Mouse (Mus musculus) E14TG2a.4 (cell line): ENCODE results near the gene 4933417A18Rik.
"Not testable (repeated sequence)": the region's sequence is repeated elsewhere in the genome, so short reads cannot be mapped to it uniquely, and the experiment has no call there.

Experiments
- H3K27me3 ChIP-seq: 2 replicates; pipeline ENCODE4 v1.6.1; 2014; ENCODE audit warnings: low read length, control low read depth; ENCODE audit not compliant: insufficient read depth
- H3K36me3 ChIP-seq: 2 replicates; pipeline ENCODE4 v1.6.1; 2014; ENCODE audit warnings: low read length, control low read depth; ENCODE audit not compliant: insufficient read depth
- H3K4me1 ChIP-seq: replicated peaks from 2 replicates; pipeline ENCODE4 v1.6.1; 2014; ENCODE audit warnings: low read depth, low read length, control low read depth
- H3K4me3 ChIP-seq: replicated peaks from 2 replicates; pipeline ENCODE4 v1.5.1; 2014; ENCODE audit warnings: mild to moderate bottlenecking, low read length
- H3K9me3 ChIP-seq: 2 replicates; pipeline ENCODE4 v1.6.1; 2014; ENCODE audit warnings: low read length, control low read depth
- CTCF ChIP-seq: conservative IDR thresholded peaks from 2 replicates; pipeline ENCODE4 v1.5.1; 2014; ENCODE audit warnings: low read length
- NANOG ChIP-seq: IDR thresholded peaks from 2 replicates; pipeline ENCODE4 v1.6.1; 2014; ENCODE audit warnings: borderline replicate concordance, low read length, mixed read lengths
- POU5F1 ChIP-seq: IDR thresholded peaks from 2 replicates; pipeline ENCODE4 v1.6.1; 2014; ENCODE audit warnings: low read length, borderline replicate concordance

4933417A18Rik gene

GRCm38 (mm10) chr13:34934931-34935644 is 10.9 kb downstream of the 4933417A18Rik start:
- no peak for TF ChIP-seq CTCF
- no peak for TF ChIP-seq NANOG
- TF ChIP-seq POU5F1, result no peak
- Histone ChIP-seq H3K36me3 (no peaks in the 10 kb centered on the region), H3K4me1 (no peaks in the 10 kb centered on the region), H3K9me3 (no peaks in the 10 kb centered on the region), H3K27me3 (no peaks in the 10 kb centered on the region; the same call in 1 of the 2 replicates), H3K4me3 (no peak overlapping the region)

DNA sequence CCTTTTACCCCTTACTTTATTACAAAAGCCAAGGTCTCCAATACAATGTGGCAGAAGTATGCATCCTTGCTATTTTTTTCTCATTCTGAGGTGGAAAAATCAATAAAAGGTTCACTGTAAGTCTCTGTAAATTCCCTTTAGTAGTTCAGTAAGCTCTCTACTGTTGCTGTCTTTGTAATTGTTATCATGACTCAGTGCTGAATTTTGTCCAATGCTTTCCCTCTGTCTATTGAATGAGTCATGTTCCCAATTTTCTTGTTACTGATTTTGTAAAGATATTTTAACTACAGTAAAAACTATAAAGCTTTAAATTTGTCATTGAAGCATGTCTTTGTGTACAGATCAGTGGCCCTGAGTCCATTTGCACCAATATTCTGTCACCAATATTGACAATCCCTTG is 18.2 kb downstream of the 4933417A18Rik start:
- no peak overlapping the region for H3K4me3 ChIP-seq
- no peaks in the 10 kb centered on the region for H3K9me3 ChIP-seq
- H3K36me3 ChIP-seq, result no peaks in the 10 kb centered on the region
- no peaks in the 10 kb centered on the region for H3K27me3 ChIP-seq
- no peaks in the 10 kb centered on the region for H3K4me1 ChIP-seq
- no peak for TF ChIP-seq POU5F1
- no peak for TF ChIP-seq CTCF
- TF ChIP-seq NANOG, result no peak

GRCm38 (mm10) chr13:34951437-34951836 is 27.2 kb downstream of the 4933417A18Rik start:
- not testable (repeated sequence) for H3K36me3 ChIP-seq, H3K9me3 ChIP-seq, H3K4me1 ChIP-seq, H3K27me3 ChIP-seq, H3K4me3 ChIP-seq

DNA sequence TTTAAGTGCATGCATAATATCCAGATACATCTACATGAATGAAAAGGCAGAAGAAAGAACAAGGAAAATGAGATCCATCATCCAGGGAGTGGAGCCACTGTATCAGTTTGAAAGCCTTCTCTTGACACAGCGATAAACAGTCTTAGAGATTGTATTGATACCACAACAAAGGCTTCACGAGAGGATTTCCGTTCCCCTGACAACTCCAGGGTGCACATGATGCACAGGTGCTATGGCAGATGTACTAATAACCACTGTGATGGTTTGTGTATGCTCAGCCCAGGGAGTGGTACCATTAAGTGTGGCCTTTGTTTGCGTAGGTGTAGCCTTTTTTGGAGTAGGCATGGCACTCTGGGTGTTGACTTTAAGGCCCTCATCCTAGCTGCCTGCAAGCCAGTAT is 32.7 kb downstream of the 4933417A18Rik start:
- Histone ChIP-seq H3K9me3 (no peaks in the 10 kb centered on the region), H3K36me3 (no peaks in the 10 kb centered on the region), H3K4me3 (no peak overlapping the region), H3K27me3 (no peaks in the 10 kb centered on the region), H3K4me1 (peaks cover 39% of the 10 kb centered on the region)
- TF ChIP-seq NANOG (no peak), CTCF (no peak), POU5F1 (no peak)

DNA sequence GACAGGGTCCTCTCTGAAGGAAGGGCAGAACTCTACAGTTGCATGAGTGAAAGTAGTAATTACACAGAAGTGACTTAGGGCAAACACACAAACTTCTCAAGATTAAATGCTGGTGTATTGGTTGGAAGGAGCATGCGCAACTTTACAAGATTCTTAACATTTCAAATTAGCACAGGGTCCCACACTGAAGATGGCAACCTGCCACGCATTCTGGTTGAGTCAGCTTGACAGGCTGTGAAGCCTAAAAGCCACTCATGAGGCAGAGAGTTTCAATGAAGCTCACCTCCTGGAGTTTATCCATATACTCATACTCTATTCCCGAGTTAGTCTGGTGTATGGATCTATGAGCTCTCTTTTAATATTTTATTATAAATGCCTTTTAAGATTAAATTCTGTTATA is 33.9 kb downstream of the 4933417A18Rik start:
- not testable (repeated sequence) for H3K4me3 ChIP-seq, H3K9me3 ChIP-seq, H3K36me3 ChIP-seq, H3K27me3 ChIP-seq
- peaks cover 41% of the 10 kb centered on the region for H3K4me1 ChIP-seq

DNA sequence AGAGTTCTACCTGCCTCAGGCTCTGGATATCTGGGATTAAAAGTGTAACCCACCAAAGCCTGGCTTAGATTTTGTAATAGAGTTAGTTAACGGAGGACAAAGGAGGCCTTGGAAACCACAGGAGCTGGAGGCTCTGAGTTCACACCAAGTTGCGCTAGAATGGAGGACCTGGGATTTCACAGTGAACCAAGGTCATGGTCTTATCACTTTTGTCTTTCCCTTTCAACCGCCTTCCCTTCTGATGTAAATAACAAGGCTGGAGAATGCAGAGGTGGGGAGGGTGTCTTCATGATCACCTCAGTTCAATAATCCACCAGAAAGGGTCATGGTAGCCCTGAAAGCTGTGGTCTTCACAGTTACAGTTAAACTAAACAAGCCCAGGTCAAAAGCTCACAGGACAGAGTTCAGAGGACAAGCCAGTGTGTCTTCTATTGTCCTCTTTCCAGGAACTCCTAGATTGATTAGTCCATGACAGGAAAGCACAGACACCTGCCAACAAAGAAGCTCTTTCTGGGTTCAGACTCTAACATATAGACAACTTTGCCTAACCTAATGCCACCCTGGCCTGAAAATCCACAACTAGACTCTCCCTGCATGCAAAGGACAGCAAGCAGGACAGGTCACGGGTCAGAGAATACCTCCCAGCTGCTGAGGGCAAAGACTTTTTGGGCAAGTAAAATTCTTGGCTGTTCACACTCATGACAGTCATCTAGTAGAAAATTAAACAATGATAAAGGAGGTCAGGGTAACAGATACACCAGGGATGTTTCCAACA is 37.0 kb downstream of the 4933417A18Rik start:
- Histone ChIP-seq H3K9me3 (no peaks in the 10 kb centered on the region), H3K4me3 (no peak overlapping the region), H3K36me3 (no peaks in the 10 kb centered on the region), H3K4me1 (peaks cover 67% of the 10 kb centered on the region), H3K27me3 (peaks cover 27% of the 10 kb centered on the region)
- TF ChIP-seq NANOG, result peak; percentile 38; the same call in 1 of the 2 replicates
- TF ChIP-seq CTCF, result no peak

- H3K9me3 ChIP-seq, result no peaks in the 10 kb centered on the region
- no peaks in the 10 kb centered on the region for H3K36me3 ChIP-seq
- peak within 1 kb of the TSS; percentile 65 for H3K4me3 ChIP-seq
- peaks cover 27% of the 10 kb centered on the region for H3K27me3 ChIP-seq
- TF ChIP-seq CTCF, result no peak
- no peak for TF ChIP-seq POU5F1
- TF ChIP-seq NANOG, result no peak
- H3K4me1 ChIP-seq, result peaks cover 53% of the 10 kb centered on the region
Measured at GRCm38 (mm10) chr13:34963511-34964397, 39.5 kb downstream of the 4933417A18Rik start, which contains the start of gene Eci3. Gene Eci3 (minus strand): TSS chr13:34963810.

- no peak for TF ChIP-seq POU5F1
- TF ChIP-seq CTCF, result no peak
- TF ChIP-seq NANOG, result no peak
- Histone ChIP-seq H3K27me3 (peaks cover 27% of the 10 kb centered on the region), H3K9me3 (no peaks in the 10 kb centered on the region), H3K4me1 (peaks cover 47% of the 10 kb centered on the region), H3K36me3 (no peaks in the 10 kb centered on the region), H3K4me3 (peak overlapping the region; percentile 65)
Measured at GRCm38 (mm10) chr13:34964419-34964818, 40.2 kb downstream of the 4933417A18Rik start.
